Mouse (Mus musculus) adrenal gland, adult 8-10 months (tissue): ENCODE measurements around the gene Gm20696. TPM values are rescaled to one million over a fixed set of nuclear protein-coding genes. Genes with fewer than 3 reads are reported as not detected.

Experiments
- DNase-seq: peaks from one replicate; pipeline ENCODE4 v3.0.0; 2022
- total RNA-seq, 4 experiments: library from RNA; stranded (reverse); gene quantifications; 2 replicates each; pipeline ENCODE4 v1.2.4; 2022

Gm20696 gene
- total RNA-seq, 4 experiments from 2014 or later: 3.3 to 9.8 (median 5.5) TPM

GRCm38 (mm10) chr6:99519806-99520675 lies 146.6 kb downstream of the Gm20696 start:
- no peak for DNase-seq

- DNase-seq: no peak
Observed at GRCm38 (mm10) chr6:99519052-99519451, 147.5 kb downstream of the Gm20696 start.

GRCm38 (mm10) chr6:99515667-99516199 lies 150.9 kb downstream of the Gm20696 start:
- no peak for DNase-seq

- DNase-seq: no peak
Observed at GRCm38 (mm10) chr6:99511862-99512261, 154.7 kb downstream of the Gm20696 start.

- no peak for DNase-seq
Observed at GRCm38 (mm10) chr6:99509189-99509592, 157.4 kb downstream of the Gm20696 start.

- DNase-seq: no peak
Observed at GRCm38 (mm10) chr6:99506816-99507215, 159.8 kb downstream of the Gm20696 start.

- DNase-seq: no peak
Observed at GRCm38 (mm10) chr6:99503741-99504140, 162.9 kb downstream of the Gm20696 start.

- DNase-seq: no peak
Observed at GRCm38 (mm10) chr6:99502727-99503126, 163.9 kb downstream of the Gm20696 start.

- no peak for DNase-seq
Observed at GRCm38 (mm10) chr6:99502314-99502713, 164.3 kb downstream of the Gm20696 start.

GRCm38 (mm10) chr6:99500570-99501270 lies 165.9 kb downstream of the Gm20696 start:
- no peak for DNase-seq

GRCm38 (mm10) chr6:99498082-99498481 lies 168.5 kb downstream of the Gm20696 start:
- DNase-seq: no peak

GRCm38 (mm10) chr6:99496114-99496513 lies 170.5 kb downstream of the Gm20696 start:
- no peak for DNase-seq

- DNase-seq: no peak
Observed at GRCm38 (mm10) chr6:99492937-99493336, 173.7 kb downstream of the Gm20696 start.

- DNase-seq: no peak
Observed at GRCm38 (mm10) chr6:99491979-99492544, 174.5 kb downstream of the Gm20696 start.

GRCm38 (mm10) chr6:99491146-99491545 lies 175.5 kb downstream of the Gm20696 start:
- DNase-seq: no peak

- DNase-seq: no peak
Observed at GRCm38 (mm10) chr6:99489900-99490648, 176.5 kb downstream of the Gm20696 start.

GRCm38 (mm10) chr6:99489423-99489822 lies 177.2 kb downstream of the Gm20696 start:
- no peak for DNase-seq

- DNase-seq: no peak
Observed at GRCm38 (mm10) chr6:99485884-99486640, 180.5 kb downstream of the Gm20696 start.

GRCm38 (mm10) chr6:99485217-99485883 lies 181.2 kb downstream of the Gm20696 start:
- DNase-seq: peak; percentile 61

GRCm38 (mm10) chr6:99484884-99485216 lies 181.7 kb downstream of the Gm20696 start:
- DNase-seq: no peak

- no peak for DNase-seq
Observed at GRCm38 (mm10) chr6:99484197-99484725, 182.3 kb downstream of the Gm20696 start.
